Mouse (Mus musculus): Measurements from ENCODE around the gene Olfr549.
A peak's percentile ranks its signal among the peaks of the same experiment; 100 is the strongest.

The Olfr549 gene

GRCm38 (mm10) chr7:102549570-102549969 lies at the start of gene Olfr549:
Gene Olfr549 (plus strand): TSS chr7:102549870.
- DNase-seq (ENCODE audit: low spot score in 2 of 2) = no peak

GRCm38 (mm10) chr7:102501986-102502385 lies 47.7 kb upstream of the Olfr549 start:
- no peak for DNase-seq (ENCODE audit: low spot score in 2 of 2)

- peak; percentile 46 to 73 for DNase-seq (ENCODE audit: low spot score in 2 of 2)
Measured at GRCm38 (mm10) chr7:102506848-102507247, 42.8 kb upstream of the Olfr549 start.

GRCm38 (mm10) chr7:102508066-102508465 lies 41.6 kb upstream of the Olfr549 start:
- peak in 1 of 2 experiments; percentile 44 for DNase-seq (ENCODE audit: low spot score in 2 of 2)

- DNase-seq (ENCODE audit: low spot score in 2 of 2) = no peak
Measured at GRCm38 (mm10) chr7:102508666-102509065, 41.0 kb upstream of the Olfr549 start.

- peak in 1 of 2 experiments; percentile 44 for DNase-seq (ENCODE audit: low spot score in 2 of 2)
Measured at GRCm38 (mm10) chr7:102509726-102510125, 39.9 kb upstream of the Olfr549 start.

- no peak for DNase-seq (ENCODE audit: low spot score in 2 of 2)
Measured at GRCm38 (mm10) chr7:102511927-102512326, 37.7 kb upstream of the Olfr549 start.

GRCm38 (mm10) chr7:102512814-102513435 lies 36.7 kb upstream of the Olfr549 start:
- peak; percentile 72 to 90 for DNase-seq (ENCODE audit: low spot score in 2 of 2)

GRCm38 (mm10) chr7:102514144-102514543 lies 35.5 kb upstream of the Olfr549 start:
- peak in 1 of 2 experiments; percentile 23 for DNase-seq (ENCODE audit: low spot score in 2 of 2)

- DNase-seq (ENCODE audit: low spot score in 2 of 2) = no peak
Measured at GRCm38 (mm10) chr7:102516261-102517050, 33.2 kb upstream of the Olfr549 start.

GRCm38 (mm10) chr7:102517051-102517335 lies 32.7 kb upstream of the Olfr549 start:
- no peak for DNase-seq (ENCODE audit: low spot score in 2 of 2)

GRCm38 (mm10) chr7:102529052-102529451 lies 20.6 kb upstream of the Olfr549 start:
- no peak for DNase-seq (ENCODE audit: low spot score in 2 of 2)

- DNase-seq (ENCODE audit: low spot score in 2 of 2) = no peak
Measured at GRCm38 (mm10) chr7:102534449-102534848, 15.2 kb upstream of the Olfr549 start, which contains the start of gene Olfr547. Gene Olfr547 (plus strand): TSS chr7:102534749.

- DNase-seq (ENCODE audit: low spot score in 2 of 2) = no peak
Measured at GRCm38 (mm10) chr7:102540596-102540995, 9.1 kb upstream of the Olfr549 start, which contains the start of gene Olfr548-ps1. Gene Olfr548-ps1 (plus strand): TSS chr7:102540896.

- no peak for DNase-seq (ENCODE audit: low spot score in 2 of 2)
Measured at GRCm38 (mm10) chr7:102541251-102541650, 8.4 kb upstream of the Olfr549 start.

GRCm38 (mm10) chr7:102553279-102553678 lies 3.6 kb downstream of the Olfr549 start:
- no peak for DNase-seq (ENCODE audit: low spot score in 2 of 2)

GRCm38 (mm10) chr7:102564999-102565997 lies 15.6 kb downstream of the Olfr549 start, which contains the start of gene Trim21:
Gene Trim21 (minus strand): TSS chr7:102565486.
- DNase-seq (ENCODE audit: low spot score in 2 of 2) = peak; percentile 69 to 78

- no peak for DNase-seq (ENCODE audit: low spot score in 2 of 2)
Measured at GRCm38 (mm10) chr7:102566219-102566618, 16.5 kb downstream of the Olfr549 start.

- no peak for DNase-seq (ENCODE audit: low spot score in 2 of 2)
Measured at GRCm38 (mm10) chr7:102571142-102571541, 21.5 kb downstream of the Olfr549 start, which contains the start of gene Olfr550. Gene Olfr550 (plus strand): TSS chr7:102571442.

GRCm38 (mm10) chr7:102573174-102573830 lies 23.6 kb downstream of the Olfr549 start:
- DNase-seq (ENCODE audit: low spot score in 2 of 2) = no peak

GRCm38 (mm10) chr7:102575998-102576397 lies 26.3 kb downstream of the Olfr549 start:
- no peak for DNase-seq (ENCODE audit: low spot score in 2 of 2)

All from urinary bladder, postnatal 4 days (tissue).